Mouse (Mus musculus) ZHBTc4 (cell line): ENCODE measurements around the gene Rabl6.

ENCODE experiments used
- DNase-seq: peaks from one replicate; pipeline ENCODE4 v3.0.0-alpha.2; 2011; ENCODE audit warnings: low read depth, low spot score

Rabl6 gene

GRCm38 (mm10) chr2:25596765-25597510, 11.4 kb downstream of the Rabl6 start:
- DNase-seq = no peak

DNA sequence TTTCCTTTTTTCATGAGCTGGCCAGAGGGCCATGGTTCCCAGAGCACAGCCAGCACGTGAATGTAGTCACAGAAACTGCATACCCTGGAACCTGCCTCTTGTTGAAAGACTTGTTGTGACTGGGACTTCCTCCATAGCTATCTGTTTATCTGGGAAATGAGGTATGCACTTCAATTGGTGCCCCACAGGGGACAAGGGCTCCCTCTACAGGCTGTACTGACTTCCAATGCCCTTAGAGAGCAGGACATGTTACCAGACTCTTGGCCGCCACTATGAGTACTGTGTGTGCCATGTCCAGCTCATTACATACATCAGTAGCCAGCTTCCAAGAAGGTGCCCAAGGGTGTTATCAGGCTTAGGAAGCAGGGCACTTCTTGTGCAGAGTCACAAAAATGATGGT, 16.5 kb downstream of the Rabl6 start:
- DNase-seq = peak; percentile 56

GRCm38 (mm10) chr2:25588227-25588907, 20.0 kb downstream of the Rabl6 start:
- no peak for DNase-seq

DNA sequence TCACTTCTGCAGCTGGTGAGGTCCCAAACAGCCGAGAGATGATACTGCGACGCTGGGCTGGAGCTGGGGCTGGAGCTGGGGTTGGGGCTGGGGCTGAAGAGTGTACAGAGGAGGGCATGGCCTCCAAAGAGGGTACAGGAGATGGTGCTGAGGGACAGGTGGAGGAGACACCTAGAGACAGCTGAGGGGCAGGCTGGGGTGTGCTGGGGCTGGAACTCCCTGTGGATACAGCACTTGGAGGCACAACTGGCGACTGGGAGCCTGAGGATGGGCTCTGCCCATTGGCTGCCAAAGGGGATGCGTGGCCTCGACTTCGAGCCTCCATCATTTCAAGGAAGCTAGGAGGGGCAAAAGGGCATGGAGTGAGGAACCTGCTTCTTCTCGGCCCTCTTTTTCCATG, 21.0 kb downstream of the Rabl6 start:
- no peak for DNase-seq

- no peak for DNase-seq
Measured at GRCm38 (mm10) chr2:25585601-25586000, 22.7 kb downstream of the Rabl6 start.

DNA sequence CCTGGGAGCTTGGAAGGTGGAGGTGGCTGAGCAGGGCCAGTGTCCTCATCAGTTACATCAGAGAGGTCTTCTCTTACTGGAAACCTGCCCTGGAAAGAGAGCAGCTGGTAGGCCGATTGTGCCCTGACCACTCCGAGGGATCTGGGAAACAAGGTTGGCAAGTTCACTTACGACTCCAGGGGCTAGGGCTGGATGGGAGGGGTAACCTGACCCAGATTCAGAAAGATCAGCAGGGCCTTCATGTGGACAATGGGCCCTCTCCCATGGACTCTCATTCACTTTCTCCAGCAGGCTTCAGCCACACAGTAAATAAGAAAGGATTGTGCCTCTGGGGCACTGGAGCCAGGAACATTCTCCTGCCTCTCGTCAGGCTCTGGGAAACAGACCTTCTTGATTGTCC, 23.5 kb downstream of the Rabl6 start:
- DNase-seq = no peak

DNA sequence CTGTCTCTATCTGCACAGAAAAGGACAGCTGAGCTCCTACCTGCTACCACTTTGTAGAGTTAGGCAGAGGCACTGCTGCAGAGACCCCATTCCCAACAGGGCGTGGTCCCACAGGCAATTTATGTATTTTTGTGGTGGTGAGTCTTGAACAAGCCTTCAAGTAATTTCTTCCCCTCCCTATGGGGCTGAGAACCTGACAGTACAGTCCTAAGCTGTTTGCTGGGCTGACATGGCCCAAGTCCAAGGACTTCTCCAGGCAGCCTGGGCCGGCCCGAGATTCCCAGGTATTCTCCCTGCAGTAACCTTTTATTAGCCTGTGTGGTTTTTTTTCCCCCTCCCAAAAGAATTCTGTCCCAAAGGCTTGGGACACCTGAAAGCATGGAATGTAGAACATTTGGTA, 24.2 kb downstream of the Rabl6 start:
- DNase-seq = no peak

GRCm38 (mm10) chr2:25583571-25583970, 24.8 kb downstream of the Rabl6 start:
- DNase-seq = no peak

DNA sequence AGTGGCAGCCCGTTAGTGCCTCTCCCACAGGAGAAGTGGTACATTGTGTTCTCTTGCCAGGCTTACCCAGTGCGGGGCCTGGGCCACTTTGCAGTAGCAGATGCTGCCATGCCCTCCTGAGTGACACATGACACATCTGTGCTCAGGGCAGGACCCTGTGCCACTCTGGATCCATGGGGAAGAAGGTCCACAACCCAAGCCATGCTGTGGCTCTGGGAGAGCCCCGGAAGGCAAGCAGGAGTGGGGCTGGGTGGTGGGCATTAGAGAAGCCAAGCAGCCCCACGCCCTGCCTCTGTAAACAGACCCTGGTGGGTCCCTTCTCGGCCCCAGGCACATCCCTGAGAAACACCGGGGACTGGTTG, 25.2 kb downstream of the Rabl6 start:
- DNase-seq = no peak

DNA sequence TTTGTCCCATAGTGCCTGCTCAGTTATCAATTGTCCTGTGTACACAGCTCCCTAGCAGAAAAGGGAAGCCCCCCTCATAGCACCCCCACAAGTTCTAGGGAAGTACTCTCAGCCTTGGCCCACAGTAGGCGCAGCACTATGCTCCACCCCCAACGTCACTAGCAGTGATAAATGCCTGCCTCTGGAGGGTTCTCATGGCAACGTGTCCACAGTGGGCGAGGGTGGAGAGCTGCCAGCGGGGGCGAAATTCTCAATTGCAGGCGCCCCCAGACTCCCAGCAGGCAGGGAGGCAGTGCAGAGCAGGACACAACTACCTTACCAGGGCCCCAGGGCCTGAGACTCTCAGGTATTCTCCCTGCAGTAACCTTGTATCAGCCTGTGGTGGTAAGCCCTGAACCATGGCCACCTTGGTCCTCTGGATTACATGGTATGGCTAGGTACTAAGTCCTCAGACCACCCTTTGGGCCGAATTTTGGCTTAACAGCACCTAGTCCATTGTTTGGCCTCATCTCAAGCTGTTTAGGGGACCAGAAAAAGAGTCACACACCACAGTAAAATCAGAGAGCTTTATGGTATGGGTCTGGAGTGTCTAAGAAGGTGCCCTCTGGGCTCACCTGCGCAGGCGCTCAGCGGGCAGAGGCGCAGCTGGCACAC, 25.7 kb downstream of the Rabl6 start:
- no peak for DNase-seq

GRCm38 (mm10) chr2:25581901-25582301, 26.4 kb downstream of the Rabl6 start:
- DNase-seq = no peak

DNA sequence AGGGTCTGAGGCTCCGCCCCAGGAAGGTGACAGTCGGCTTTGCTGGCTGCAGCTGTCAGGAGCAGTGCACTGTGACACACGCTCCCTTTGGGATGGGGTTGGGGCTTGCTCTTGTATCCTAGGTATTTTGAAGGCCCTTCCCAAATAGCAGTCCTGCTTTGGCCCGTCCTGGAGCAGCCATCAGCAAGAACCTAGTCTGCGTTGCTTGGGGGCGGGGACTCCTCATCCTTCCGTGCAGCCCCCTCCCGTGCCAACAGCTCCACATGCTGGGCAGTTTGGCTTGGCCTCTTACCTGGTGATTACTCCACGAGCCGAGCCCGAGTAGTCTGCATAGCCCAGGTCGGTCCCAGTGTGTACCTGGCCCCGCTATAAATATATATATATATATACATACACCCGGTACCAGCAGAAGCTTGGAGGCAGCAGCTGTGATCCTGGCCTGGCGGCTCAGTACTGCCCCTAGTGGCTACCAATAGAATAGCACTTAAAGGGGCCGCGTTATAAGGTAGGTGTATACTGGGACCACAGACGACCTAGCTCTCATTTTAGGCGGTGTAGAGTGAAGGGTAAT, 26.9 kb downstream of the Rabl6 start, which contains the start of gene Ajm1:
TSS of gene Ajm1 (minus strand) at position 464 of the 571 bp plus-strand sequence.
- peak; percentile 79 for DNase-seq

- no peak for DNase-seq
Measured at GRCm38 (mm10) chr2:25580621-25581101, 27.7 kb downstream of the Rabl6 start.

DNA sequence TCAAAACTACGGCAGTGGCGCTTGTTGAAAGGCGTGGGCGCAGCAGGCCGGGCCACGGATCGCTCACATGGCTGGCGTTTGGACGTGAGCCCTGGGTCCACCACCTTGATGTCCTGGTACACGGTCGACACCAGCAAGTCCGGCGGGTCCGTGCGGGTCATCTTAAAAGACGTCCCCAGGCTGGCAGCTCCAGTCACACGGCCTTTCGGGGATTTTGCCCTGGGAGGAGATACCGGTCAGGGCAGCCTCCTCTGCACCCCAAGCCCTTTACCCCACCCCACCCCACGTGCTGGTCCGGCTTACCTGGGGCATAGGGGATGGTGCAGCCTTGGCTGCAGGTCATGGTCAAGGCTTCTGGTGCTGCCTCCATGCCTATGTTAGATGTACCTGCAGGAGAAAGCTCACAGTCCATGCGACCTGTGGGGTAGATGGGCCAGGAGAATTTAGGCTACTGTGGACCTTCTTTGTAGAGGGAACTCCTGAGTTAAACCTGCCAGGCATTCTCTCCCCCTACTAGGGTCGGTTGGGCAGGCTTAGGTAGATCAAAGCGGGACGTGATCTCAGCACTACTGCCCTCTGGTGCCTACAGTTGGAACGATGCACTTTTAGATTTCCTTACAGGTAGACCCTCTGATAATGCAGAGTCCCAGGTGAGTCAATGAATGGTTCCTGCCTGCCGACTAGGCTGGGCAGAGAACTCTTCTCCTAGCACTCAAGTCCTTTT, 28.4 kb downstream of the Rabl6 start:
- peak; percentile 85 for DNase-seq

DNA sequence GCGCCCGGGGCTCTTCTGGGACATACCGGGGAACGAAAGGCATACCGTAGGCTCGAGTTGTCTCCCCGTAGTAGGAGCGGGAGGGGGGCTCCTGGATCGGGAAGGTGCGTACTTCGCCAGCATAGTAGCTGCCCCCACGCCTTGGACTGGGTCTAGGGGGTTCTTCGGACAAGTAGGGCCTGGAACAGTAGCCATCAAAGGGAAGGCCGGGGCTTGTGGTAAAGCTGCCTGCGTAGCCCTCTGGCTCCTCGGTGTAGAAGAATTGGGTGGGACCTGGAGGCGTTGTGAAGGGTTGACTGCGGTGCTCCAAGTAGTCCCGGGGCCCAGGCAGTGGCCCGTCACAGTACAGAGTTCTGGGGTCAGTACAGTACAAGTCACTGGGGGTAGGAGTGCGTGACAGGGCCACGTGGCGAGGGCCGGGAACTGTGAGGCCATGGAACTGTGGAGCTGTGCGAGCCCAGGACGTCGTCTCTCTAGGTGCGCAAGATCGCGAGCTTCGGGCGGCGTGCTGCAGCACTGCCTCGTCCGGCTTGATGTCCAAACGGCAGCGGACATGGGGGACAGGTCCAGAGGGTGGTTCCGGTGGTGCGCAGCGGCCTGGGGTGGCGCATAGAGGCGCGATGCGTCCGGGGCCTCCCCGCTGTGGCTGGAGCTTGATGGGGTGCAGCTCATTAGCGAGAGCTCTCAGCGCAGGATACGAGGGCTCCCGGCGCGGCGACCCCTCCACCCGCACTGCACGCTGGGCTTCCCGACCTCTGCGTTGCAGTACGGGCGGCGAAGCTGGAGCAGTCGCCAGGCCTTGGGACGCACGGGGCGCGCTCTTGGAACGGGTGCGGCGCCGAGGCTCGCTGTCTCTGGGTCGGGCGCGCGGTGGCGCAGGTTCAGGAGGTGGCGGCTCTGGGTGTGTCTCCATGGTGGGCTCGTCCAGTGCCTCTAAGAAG, 29.3 kb downstream of the Rabl6 start:
- peak; percentile 62 for DNase-seq

DNA sequence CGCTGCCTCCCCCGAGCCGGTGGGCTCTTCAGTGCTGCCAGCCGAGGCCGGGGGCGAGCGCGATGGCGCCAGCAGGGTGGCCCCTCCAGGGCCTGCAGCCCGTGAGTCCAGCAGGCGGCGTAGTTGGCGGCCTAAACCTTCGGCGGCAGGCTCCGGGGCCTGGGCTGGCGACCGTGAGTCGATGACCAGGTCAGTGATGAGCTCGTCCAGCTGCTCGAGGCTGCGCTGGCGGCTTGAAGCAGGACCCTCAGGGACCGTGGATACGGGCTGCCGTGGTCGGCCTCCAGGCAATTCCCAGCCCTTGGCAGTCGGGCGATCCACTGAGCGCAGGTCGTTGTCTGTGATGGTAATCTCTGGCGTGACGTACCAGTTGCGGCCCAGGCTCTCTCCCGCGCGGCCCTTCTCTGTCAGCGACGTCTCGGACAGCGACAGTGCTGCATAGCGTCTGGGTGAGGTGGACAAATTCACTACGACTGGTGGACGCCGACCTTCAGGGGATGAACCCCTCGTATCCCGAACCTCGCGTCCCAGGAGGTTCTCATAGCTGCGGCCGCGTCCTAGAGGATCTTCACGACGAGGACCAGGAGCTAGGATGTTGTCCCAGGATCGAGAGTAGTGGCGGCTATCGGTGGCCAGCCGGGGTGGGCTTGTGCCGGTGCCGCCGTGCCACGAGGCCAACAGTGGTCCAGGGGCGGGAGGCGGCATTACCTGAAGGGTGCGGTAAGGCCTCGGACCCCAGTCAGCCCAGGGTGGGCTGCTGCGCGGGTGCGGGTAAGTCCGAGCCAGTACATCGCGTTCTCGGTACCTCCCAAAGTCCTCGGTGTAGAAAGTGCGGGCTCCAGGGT, 30.1 kb downstream of the Rabl6 start:
- peak; percentile 54 for DNase-seq

- DNase-seq = peak; percentile 65
Measured at GRCm38 (mm10) chr2:25576965-25577891, 31.1 kb downstream of the Rabl6 start.
